Mouse (Mus musculus) kidney, embryonic 15.5 days (tissue): ENCODE measurements around the gene Krtap26-1. TPM values are rescaled to one million over a fixed set of nuclear protein-coding genes. Genes with fewer than 3 reads are reported as not detected.

ENCODE experiments used
- ATAC-seq: fragments of 200-750 bp; cut with Nextera tagmentation; replicated peaks from 2 replicates; pipeline ENCODE4 v1.8.0; 2017; ENCODE audit warnings: moderate TSS enrichment; ENCODE audit not compliant: low FRiP score
- H3K27ac ChIP-seq: fragments of 300-500 bp; sonication (generic); 2 replicates; pipeline ENCODE4 v1.5.1; 2015; ENCODE audit warnings: mild to moderate bottlenecking, inconsistent platforms
- H3K27me3 ChIP-seq: fragments of 300-500 bp; sonication (generic); 2 replicates; pipeline ENCODE4 v1.6.1; 2015; ENCODE audit warnings: inconsistent platforms
- H3K36me3 ChIP-seq: fragments of 300-500 bp; sonication (generic); 2 replicates; pipeline ENCODE4 v1.6.1; 2015; ENCODE audit warnings: inconsistent platforms
- H3K4me1 ChIP-seq: fragments of 300-500 bp; sonication (generic); 2 replicates; pipeline ENCODE4 v1.6.1; 2015; ENCODE audit warnings: inconsistent platforms
- H3K4me2 ChIP-seq: fragments of 300-500 bp; sonication (generic); 2 replicates; pipeline ENCODE4 v1.6.1; 2015; ENCODE audit warnings: moderate library complexity, mild to moderate bottlenecking, inconsistent platforms
- H3K4me3 ChIP-seq: fragments of 300-500 bp; sonication (generic); replicated peaks from 2 replicates; pipeline ENCODE4 v1.5.1; 2015; ENCODE audit warnings: mild to moderate bottlenecking, inconsistent platforms
- H3K9ac ChIP-seq: fragments of 300-500 bp; sonication (generic); 2 replicates; pipeline ENCODE4 v1.6.1; 2015; ENCODE audit warnings: mild to moderate bottlenecking, inconsistent platforms
- H3K9me3 ChIP-seq: fragments of 300-500 bp; sonication (generic); replicated peaks from 2 replicates; pipeline ENCODE4 v1.6.1; 2016; ENCODE audit warnings: inconsistent platforms
- WGBS: fragments of 180-500 bp; shearing (Covaris S2); methylation state at CpG from one replicate; pipeline ENCODE4 v1.1.7; 2015; ENCODE audit warnings: mixed read lengths; 5-methylcytosine and 5-hydroxymethylcytosine counted together
- polyA plus RNA-seq: library from polyadenylated mRNA; unstranded; fragments of >200 nt; fragmentation: Nextera tagmentation; extraction: Ambion mirVana; gene quantifications from 2 replicates; pipeline ENCODE4 v1.2.1, GENCODE M21; 2015

The Krtap26-1 gene
- polyA plus RNA-seq, 1 experiment from 2014 or later = not detected

DNA sequence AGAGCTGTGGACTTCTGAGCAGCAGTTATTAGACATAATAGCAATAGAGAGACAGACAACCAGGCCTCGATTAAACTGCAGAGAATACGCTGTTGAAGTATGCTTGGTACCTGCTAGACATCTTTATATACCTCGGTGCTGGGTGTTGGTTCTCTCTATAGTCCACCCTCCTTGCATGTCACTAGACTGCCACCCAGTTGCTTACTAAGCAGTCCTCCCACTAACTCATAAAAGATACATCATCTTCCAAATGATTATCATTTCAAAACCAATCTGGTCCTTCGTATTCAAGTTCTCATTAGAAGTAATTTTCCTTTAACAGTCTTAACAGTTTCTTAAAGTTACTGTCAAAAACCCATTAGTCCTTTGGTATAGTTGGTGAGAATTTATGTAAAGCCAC is 20.0 kb downstream of the Krtap26-1 start, which contains the start of gene 2310079G19Rik:
Gene 2310079G19Rik (minus strand): TSS at position 101 of the 400 bp plus-strand sequence.
- H3K9ac ChIP-seq = no peak within 1 kb of the TSS
- no peak for ATAC-seq
- no peak within 1 kb of the TSS for H3K27ac ChIP-seq
- 92% methylated on average over 4 of the region's 4 CpGs for WGBS
- no peaks in the 10 kb centered on the region for H3K27me3 ChIP-seq
- no peak within 1 kb of the TSS for H3K4me3 ChIP-seq
- H3K36me3 ChIP-seq = no peaks in the 10 kb centered on the region
- H3K4me1 ChIP-seq = no peaks in the 10 kb centered on the region
- H3K9me3 ChIP-seq = no peaks in the 10 kb centered on the region
- H3K4me2 ChIP-seq = no peak within 1 kb of the TSS

DNA sequence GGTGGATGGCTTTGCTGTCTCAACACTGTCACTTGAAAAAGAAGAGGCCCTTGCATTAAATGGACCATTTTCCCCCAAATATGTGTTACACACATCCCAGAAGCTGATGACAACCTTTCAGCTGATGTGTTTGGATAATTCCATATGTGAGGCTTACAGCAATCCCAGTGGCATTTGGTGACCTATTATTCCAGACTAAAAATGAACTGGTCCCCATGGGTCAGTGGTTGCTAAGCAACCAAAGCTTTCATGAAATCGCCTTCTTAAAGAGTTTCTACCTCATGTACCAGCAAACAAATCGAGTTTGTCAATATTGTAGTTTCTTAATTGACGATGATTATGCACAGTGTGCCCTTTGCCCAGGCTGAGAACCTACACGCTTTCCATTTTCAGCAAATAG is 34.9 kb downstream of the Krtap26-1 start:
- Histone ChIP-seq H3K36me3 (no peaks in the 10 kb centered on the region), H3K27me3 (no peaks in the 10 kb centered on the region), H3K4me2 (no peak overlapping the region), H3K4me3 (no peak overlapping the region), H3K9me3 (no peaks in the 10 kb centered on the region), H3K4me1 (no peaks in the 10 kb centered on the region), H3K27ac (no peak overlapping the region), H3K9ac (no peak overlapping the region)
- WGBS = 84% methylated on average over 4 of the region's 4 CpGs
- ATAC-seq = no peak

DNA sequence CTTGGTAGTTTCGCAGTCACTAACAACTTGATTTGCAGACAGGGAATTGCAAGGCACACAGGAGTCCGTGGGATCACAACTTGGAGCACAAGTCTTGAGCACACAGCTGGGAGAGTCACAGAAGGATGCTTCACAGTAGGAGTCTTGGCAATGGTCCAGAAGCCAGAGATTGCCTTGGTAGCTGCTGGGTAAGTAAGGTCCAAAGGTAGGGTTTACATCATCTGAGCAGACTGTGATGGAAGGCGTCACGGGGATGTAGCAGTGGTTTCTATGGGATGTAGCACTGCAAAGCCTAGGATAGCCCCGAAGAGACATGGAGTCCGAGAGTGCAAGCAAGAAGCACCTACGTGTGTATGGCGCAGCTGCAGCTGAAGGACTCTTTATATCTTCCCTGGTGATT is 35.7 kb downstream of the Krtap26-1 start, which contains the start of gene Krtap24-1:
Gene Krtap24-1 (minus strand): TSS at position 358 of the 400 bp plus-strand sequence.
- Histone ChIP-seq H3K9me3 (no peaks in the 10 kb centered on the region), H3K4me2 (no peak within 1 kb of the TSS), H3K4me3 (no peak within 1 kb of the TSS), H3K9ac (no peak within 1 kb of the TSS), H3K27ac (no peak within 1 kb of the TSS), H3K36me3 (no peaks in the 10 kb centered on the region), H3K27me3 (no peaks in the 10 kb centered on the region), H3K4me1 (no peaks in the 10 kb centered on the region)
- no peak for ATAC-seq
- 90% methylated on average over 8 of the region's 8 CpGs for WGBS

DNA sequence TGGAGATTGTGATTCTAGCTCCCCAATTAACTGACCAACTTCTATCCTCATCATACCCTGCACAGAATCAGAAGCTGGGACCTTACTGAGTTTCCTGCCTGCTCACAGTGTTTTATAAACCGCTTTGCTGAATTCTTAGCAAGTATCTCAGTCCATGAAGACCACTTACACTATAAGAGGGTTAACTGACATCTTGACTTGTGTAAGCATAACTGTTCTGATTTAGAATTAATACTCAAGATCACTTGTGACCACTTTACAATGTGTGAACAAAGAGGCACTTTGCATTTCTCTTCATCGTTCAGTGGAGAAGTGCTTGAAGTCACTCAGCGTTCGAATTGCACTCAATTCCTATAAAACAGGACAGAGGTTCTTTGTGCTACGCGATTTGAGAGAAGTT is 43.0 kb downstream of the Krtap26-1 start:
- 85% methylated on average over 6 of the region's 6 CpGs for WGBS
- H3K27me3 ChIP-seq = peaks cover 4% of the 10 kb centered on the region; the same call in 1 of the 2 replicates
- H3K4me2 ChIP-seq = no peak overlapping the region
- H3K27ac ChIP-seq = no peak overlapping the region
- H3K4me3 ChIP-seq = no peak overlapping the region
- H3K9ac ChIP-seq = no peak overlapping the region
- H3K4me1 ChIP-seq = 0 out of 2 replicates have a peak, but pooled peaks cover 6% of the 10 kb centered on the region
- H3K9me3 ChIP-seq = no peaks in the 10 kb centered on the region
- ATAC-seq = no peak
- no peaks in the 10 kb centered on the region for H3K36me3 ChIP-seq

DNA sequence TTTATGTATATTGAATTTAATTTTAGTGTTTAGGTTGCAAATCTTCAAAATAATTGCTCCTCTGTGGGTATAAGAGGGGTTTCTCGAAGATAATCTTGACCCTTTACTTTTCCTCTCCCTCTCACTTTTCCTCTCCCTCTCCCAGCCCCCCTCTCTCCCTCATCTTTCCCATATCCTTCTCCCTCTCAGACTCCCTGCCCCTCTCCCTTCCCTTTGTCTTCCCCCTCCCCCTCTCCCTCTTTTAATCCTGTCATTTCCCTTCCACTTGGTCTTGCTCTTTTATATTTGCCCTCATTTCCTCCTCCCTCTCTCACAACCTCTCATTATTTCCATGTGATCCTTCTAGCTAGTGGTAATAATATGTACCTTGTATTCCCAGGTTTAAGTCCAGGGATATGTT is 45.1 kb downstream of the Krtap26-1 start:
- 55% methylated on average over 1 of the region's 1 CpGs for WGBS
- ATAC-seq = no peak
- no peak overlapping the region for H3K9ac ChIP-seq
- H3K27me3 ChIP-seq = peaks cover 4% of the 10 kb centered on the region; the same call in 1 of the 2 replicates
- 0 out of 2 replicates have a peak, but pooled peaks cover 7% of the 10 kb centered on the region for H3K4me1 ChIP-seq
- H3K36me3 ChIP-seq = no peaks in the 10 kb centered on the region
- H3K9me3 ChIP-seq = no peaks in the 10 kb centered on the region
- H3K27ac ChIP-seq = no peak overlapping the region
- no peak overlapping the region for H3K4me2 ChIP-seq
- H3K4me3 ChIP-seq = no peak overlapping the region

DNA sequence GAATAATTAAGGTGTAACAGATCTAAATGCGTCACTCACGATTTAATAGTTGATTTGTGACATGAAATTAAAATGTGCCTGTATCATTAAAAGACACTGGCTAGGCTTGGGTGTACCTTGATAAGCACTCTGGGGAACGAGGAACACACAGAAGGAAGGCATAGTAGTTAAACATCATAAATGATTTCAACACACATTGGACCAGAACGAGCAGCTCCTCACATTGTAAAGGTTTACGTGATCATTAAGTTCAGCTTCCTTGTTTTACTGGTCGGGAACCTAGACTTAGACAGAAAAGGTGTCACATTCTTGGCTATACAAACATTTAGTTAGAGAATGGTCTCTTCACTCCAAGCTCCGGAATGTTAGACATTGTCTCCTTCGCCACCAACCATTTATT is 47.3 kb downstream of the Krtap26-1 start:
- 0 out of 2 replicates have a peak, but pooled peaks cover 7% of the 10 kb centered on the region for H3K4me1 ChIP-seq
- no peaks in the 10 kb centered on the region for H3K9me3 ChIP-seq
- H3K4me2 ChIP-seq = peak overlapping the region; percentile 50
- no peak overlapping the region for H3K4me3 ChIP-seq
- no peak overlapping the region for H3K9ac ChIP-seq
- WGBS = 33% methylated on average over 8 of the region's 8 CpGs
- no peak for ATAC-seq
- H3K27me3 ChIP-seq = peaks cover 4% of the 10 kb centered on the region; the same call in 1 of the 2 replicates
- H3K36me3 ChIP-seq = no peaks in the 10 kb centered on the region
- no peak overlapping the region for H3K27ac ChIP-seq

DNA sequence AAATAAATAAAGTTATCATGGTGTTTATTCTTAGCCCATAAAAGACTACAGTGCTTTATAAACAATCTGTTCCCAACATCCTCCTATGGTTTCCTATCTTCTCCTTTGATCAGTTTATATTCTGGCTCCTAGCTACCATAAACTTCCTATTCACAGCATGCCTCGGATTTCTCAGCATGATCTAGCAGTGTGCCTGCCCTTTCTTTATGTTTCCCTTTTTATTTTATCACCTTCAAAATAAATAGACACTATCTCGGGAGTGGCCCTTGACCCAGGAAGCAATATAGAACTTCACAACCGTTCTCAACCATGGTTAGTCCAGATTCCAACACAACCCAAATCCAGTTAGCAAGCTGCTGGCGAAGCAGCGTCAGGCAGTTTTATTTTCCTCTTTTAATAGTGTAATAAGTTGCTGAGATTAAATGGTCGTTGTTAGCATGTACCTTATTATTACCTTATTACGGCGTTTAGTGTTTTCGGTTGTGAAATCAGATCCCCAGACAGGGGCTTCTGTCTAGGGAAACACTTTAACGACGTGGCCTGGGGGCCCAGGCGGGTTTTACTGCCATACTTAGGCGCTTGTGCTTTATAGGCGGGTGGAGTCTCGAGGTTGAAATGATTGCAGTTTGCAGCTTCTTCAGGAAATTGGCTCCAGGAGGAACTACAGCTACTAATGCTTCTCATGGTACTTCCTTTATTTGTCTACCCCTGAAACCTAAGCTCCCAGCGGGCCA is 47.9 kb downstream of the Krtap26-1 start:
- ATAC-seq = 0 out of 2 replicates have a peak, but pooled peaks have one; percentile 29
- peak overlapping the region; percentile 15 for H3K4me3 ChIP-seq
- H3K27ac ChIP-seq = 0 out of 2 replicates have a peak overlapping the region, but pooled peaks have one; percentile 35
- H3K9ac ChIP-seq = no peak overlapping the region
- H3K36me3 ChIP-seq = no peaks in the 10 kb centered on the region
- 4% methylated on average over 16 of the region's 16 CpGs for WGBS
- no peaks in the 10 kb centered on the region for H3K9me3 ChIP-seq
- H3K4me2 ChIP-seq = peak overlapping the region; percentile 50
- 0 out of 2 replicates have a peak, but pooled peaks cover 7% of the 10 kb centered on the region for H3K4me1 ChIP-seq
- H3K27me3 ChIP-seq = peaks cover 4% of the 10 kb centered on the region; the same call in 1 of the 2 replicates

Other genes starting within 250 kb of the Krtap26-1 start
- gene Cldn17, start 140.8 kb downstream of the Krtap26-1 start, polyA plus RNA-seq = not detected in 2 replicates
- gene Cldn8, start 84.6 kb downstream of the Krtap26-1 start, polyA plus RNA-seq = 98.7 and 118 TPM in 2 replicates
- not detected in 2 replicates for gene Krtap24-1, start 35.5 kb downstream of the Krtap26-1 start, polyA plus RNA-seq
- not detected in 2 replicates for gene 2310079G19Rik, start 20.1 kb downstream of the Krtap26-1 start, polyA plus RNA-seq
- not detected in 2 replicates for gene Krtap27-1, start 23.9 kb upstream of the Krtap26-1 start, polyA plus RNA-seq
- gene 2310061N02Rik, start 60.2 kb upstream of the Krtap26-1 start, polyA plus RNA-seq = not detected in 2 replicates
- gene Krtap13-1, start 81.1 kb upstream of the Krtap26-1 start, polyA plus RNA-seq = not detected in 2 replicates
- gene Krtap13, start 103.8 kb upstream of the Krtap26-1 start, polyA plus RNA-seq = 0.19 TPM in 1 of 2 replicates, not detected in the other
- gene 2310034C09Rik, start 111.1 kb upstream of the Krtap26-1 start, polyA plus RNA-seq = 0.30 TPM in 1 of 2 replicates, not detected in the other
- not detected in 2 replicates for gene 2310057N15Rik, start 126.4 kb upstream of the Krtap26-1 start, polyA plus RNA-seq
- not detected in 2 replicates for gene Gm5965, start 130.1 kb upstream of the Krtap26-1 start, polyA plus RNA-seq
- gene Gm20741, start 164.4 kb upstream of the Krtap26-1 start, polyA plus RNA-seq = not detected in 2 replicates
- gene Krtap15, start 172.4 kb upstream of the Krtap26-1 start, polyA plus RNA-seq = not detected in 2 replicates
- gene Krtap14, start 178.3 kb upstream of the Krtap26-1 start, polyA plus RNA-seq = not detected in 2 replicates
- not detected in 2 replicates for gene Krtap19-1, start 221.6 kb upstream of the Krtap26-1 start, polyA plus RNA-seq
- not detected in 2 replicates for gene Krtap19-2, start 226.5 kb upstream of the Krtap26-1 start, polyA plus RNA-seq
- not detected in 2 replicates for gene Krtap19-3, start 230.2 kb upstream of the Krtap26-1 start, polyA plus RNA-seq
- not detected in 2 replicates for gene Krtap19-4, start 237.3 kb upstream of the Krtap26-1 start, polyA plus RNA-seq
- not detected in 2 replicates for gene Krtap19-5, start 248.7 kb upstream of the Krtap26-1 start, polyA plus RNA-seq